Mouse (Mus musculus) spleen, adult 2 months (tissue): ENCODE data around the gene Galnt6.

Source experiments
- CTCF ChIP-seq: fragments of 200-500 bp; IDR thresholded peaks from 2 replicates; pipeline ENCODE4 v1.5.1; 2011; ENCODE audit warnings: mild to moderate bottlenecking, inconsistent platforms; ENCODE audit not compliant: insufficient read depth, insufficient read length, insufficient replicate concordance; ENCODE audit errors: extremely low read depth
- POLR2A ChIP-seq: fragments of 200-500 bp; IDR thresholded peaks from 2 replicates; pipeline ENCODE4 v1.6.1; 2011; ENCODE audit warnings: low read depth, low read length, inconsistent platforms

GRCm38 (mm10) chr15:100748584-100748983, 19.4 kb upstream of the Galnt6 start:
- TF ChIP-seq POLR2A (no peak), CTCF (no peak)
